Mouse (Mus musculus): Measurements from ENCODE around the gene Hpca. TPM values are rescaled to one million over a fixed set of nuclear protein-coding genes. Genes with fewer than 3 reads are reported as not detected.

Hpca gene
- polyA plus RNA-seq, 1 experiment, result 2.8 TPM

Other genes starting within 250 kb of the Hpca start
- 2.9 and 4.4 TPM in 2 replicates for gene Trim62, start 238.5 kb downstream of the Hpca start, polyA plus RNA-seq (2012; rRNA removed)
- 25.9 and 28.3 TPM in 2 replicates for gene Azin2, start 159.6 kb downstream of the Hpca start, polyA plus RNA-seq (2012; rRNA removed)
- gene Ak2, start 130.1 kb downstream of the Hpca start, polyA plus RNA-seq (2012; rRNA removed), result 79.2 and 129 TPM in 2 replicates
- gene Rnf19b, start 63.8 kb downstream of the Hpca start, polyA plus RNA-seq (2012; rRNA removed), result 30.2 and 36.1 TPM in 2 replicates
- gene Tmem54, start 16.5 kb downstream of the Hpca start, polyA plus RNA-seq (2012; rRNA removed), result 1.8 and 3.1 TPM in 2 replicates
- gene Fndc5, start 15.0 kb upstream of the Hpca start, polyA plus RNA-seq (2012; rRNA removed), result 1.5 and 2.1 TPM in 2 replicates
- gene S100pbp, start 67.7 kb upstream of the Hpca start, polyA plus RNA-seq (2012; rRNA removed), result 14.7 and 18.9 TPM in 2 replicates
- 23.4 and 25.4 TPM in 2 replicates for gene Yars, start 67.7 kb upstream of the Hpca start, polyA plus RNA-seq (2012; rRNA removed)
- gene C77080, start 139.4 kb upstream of the Hpca start, polyA plus RNA-seq (2012; rRNA removed), result 20.6 and 26.5 TPM in 2 replicates
- 1.4 and 2.0 TPM in 2 replicates for gene Sync, start 165.6 kb upstream of the Hpca start, polyA plus RNA-seq (2012; rRNA removed)
- 36.1 and 36.6 TPM in 2 replicates for gene Rbbp4, start 213.3 kb upstream of the Hpca start, polyA plus RNA-seq (2012; rRNA removed)
- gene Zbtb8os, start 213.7 kb upstream of the Hpca start, polyA plus RNA-seq (2012; rRNA removed), result 27.3 and 31.3 TPM in 2 replicates